Mouse (Mus musculus) 416B (cell line): ENCODE results near the gene Tigar.

ENCODE experiments used
- DNase-seq: peaks from one replicate; pipeline ENCODE4 v3.0.0; 2011; ENCODE audit warnings: low read depth

Gene Tigar

GRCm38 (mm10) chr6:127142154-127143123 is 33.1 kb upstream of the Tigar start:
- DNase-seq, result peak; percentile 84

- no peak for DNase-seq
Measured at GRCm38 (mm10) chr6:127138962-127139361, 29.6 kb upstream of the Tigar start.

- DNase-seq, result no peak
Measured at GRCm38 (mm10) chr6:127133433-127134245, 24.3 kb upstream of the Tigar start.

GRCm38 (mm10) chr6:127132719-127133118 is 23.4 kb upstream of the Tigar start:
- DNase-seq, result no peak

- DNase-seq, result no peak
Measured at GRCm38 (mm10) chr6:127131946-127132345, 22.6 kb upstream of the Tigar start.

- DNase-seq, result no peak
Measured at GRCm38 (mm10) chr6:127130377-127130776, 21.0 kb upstream of the Tigar start.

GRCm38 (mm10) chr6:127129659-127130058 is 20.3 kb upstream of the Tigar start:
- no peak for DNase-seq

GRCm38 (mm10) chr6:127123506-127123905 is 14.1 kb upstream of the Tigar start:
- DNase-seq, result no peak

GRCm38 (mm10) chr6:127122996-127123395 is 13.6 kb upstream of the Tigar start:
- DNase-seq, result no peak

GRCm38 (mm10) chr6:127122221-127122806 is 13.0 kb upstream of the Tigar start:
- peak; percentile 64 for DNase-seq

- DNase-seq, result no peak
Measured at GRCm38 (mm10) chr6:127114753-127115456, 5.5 kb upstream of the Tigar start.

GRCm38 (mm10) chr6:127108368-127109060 is 843 bp downstream of the Tigar start:
- DNase-seq, result no peak

GRCm38 (mm10) chr6:127107413-127107812 is 1.9 kb downstream of the Tigar start:
- DNase-seq, result peak; percentile 74

- no peak for DNase-seq
Measured at GRCm38 (mm10) chr6:127106726-127107125, 2.6 kb downstream of the Tigar start.

- no peak for DNase-seq
Measured at GRCm38 (mm10) chr6:127106189-127106588, 3.2 kb downstream of the Tigar start.

- DNase-seq, result peak; percentile 57
Measured at GRCm38 (mm10) chr6:127105107-127105506, 4.2 kb downstream of the Tigar start.

GRCm38 (mm10) chr6:127104396-127105029 is 4.8 kb downstream of the Tigar start:
- DNase-seq, result no peak

GRCm38 (mm10) chr6:127103506-127104275 is 5.7 kb downstream of the Tigar start:
- no peak for DNase-seq

- no peak for DNase-seq
Measured at GRCm38 (mm10) chr6:127094565-127094964, 14.8 kb downstream of the Tigar start.

GRCm38 (mm10) chr6:127086739-127087138 is 22.6 kb downstream of the Tigar start:
- DNase-seq, result peak; percentile 79
